Mouse (Mus musculus) MEL (cell line): Measurements from ENCODE around the gene Dock10.

Experiments
- CHD1 ChIP-seq: IDR thresholded peaks from 2 replicates; pipeline ENCODE4 v1.6.1; 2012; ENCODE audit warnings: low read depth, mild to moderate bottlenecking, inconsistent platforms, low read length, improper control_type of control experiment
- CTCF ChIP-seq, 3 experiments: IDR thresholded peaks in 2 of 3; conservative IDR thresholded peaks in 1 of 3; 2 replicates each; pipeline ENCODE4 v1.5.1; 2011 to 2012; ENCODE audit warnings: low read length in 3 of 3, low read depth in 2 of 3, mild to moderate bottlenecking in 2 of 3, improper control_type of control experiment in 1 of 3, inconsistent platforms in 1 of 3, mixed read lengths in 1 of 3, moderate library complexity in 1 of 3; ENCODE audit not compliant: control insufficient read depth in 1 of 3, insufficient read depth in 1 of 3, poor library complexity in 1 of 3, severe bottlenecking in 1 of 3
- E2F4 ChIP-seq: IDR thresholded peaks from 2 replicates; pipeline ENCODE4 v1.6.1; 2011; ENCODE audit warnings: low read depth, low read length, improper control_type of control experiment, borderline replicate concordance
- EP300 ChIP-seq, 2 experiments: IDR thresholded peaks; 2 replicates each; pipeline ENCODE4 v1.6.1; 2011; ENCODE audit warnings: improper control_type of control experiment in 2 of 2, low read length in 2 of 2, low read depth in 1 of 2, mild to moderate bottlenecking in 1 of 2
- GATA1 ChIP-seq: IDR thresholded peaks from 2 replicates; pipeline ENCODE4 v1.6.1; 2011; ENCODE audit warnings: low read depth, low read length, improper control_type of control experiment
- HCFC1 ChIP-seq: IDR thresholded peaks from 2 replicates; pipeline ENCODE4 v1.6.1; 2012; ENCODE audit warnings: low read depth, mild to moderate bottlenecking, inconsistent platforms, low read length, improper control_type of control experiment, moderate library complexity
- KAT2A ChIP-seq: conservative IDR thresholded peaks from 2 replicates; pipeline ENCODE4 v1.6.1; 2012; ENCODE audit warnings: low read depth, low read length, improper control_type of control experiment, inconsistent platforms
- MAX ChIP-seq: IDR thresholded peaks from 2 replicates; pipeline ENCODE4 v1.6.1; 2011; ENCODE audit warnings: low read length, improper control_type of control experiment
- MAZ ChIP-seq: IDR thresholded peaks from 2 replicates; pipeline ENCODE4 v1.6.1; 2012; ENCODE audit warnings: low read depth, mild to moderate bottlenecking, inconsistent platforms, low read length, improper control_type of control experiment
- POLR2A ChIP-seq, 2 experiments: IDR thresholded peaks; 2 replicates each; pipeline ENCODE4 v1.6.1; 2011 to 2012; ENCODE audit warnings: low read length in 2 of 2, mild to moderate bottlenecking in 2 of 2, control low read depth in 1 of 2, improper control_type of control experiment in 1 of 2, low read depth in 1 of 2, moderate library complexity in 1 of 2; ENCODE audit not compliant: control insufficient read depth in 1 of 2, insufficient read depth in 1 of 2, poor library complexity in 1 of 2
- SMC3 ChIP-seq: IDR thresholded peaks from 2 replicates; pipeline ENCODE4 v1.6.1; 2011; ENCODE audit warnings: low read depth, low read length, improper control_type of control experiment
- TAL1 ChIP-seq: IDR thresholded peaks from 2 replicates; pipeline ENCODE4 v1.6.1; 2012; ENCODE audit warnings: mild to moderate bottlenecking, inconsistent platforms, low read length, moderate library complexity, mixed read lengths
- TCF12 ChIP-seq: IDR thresholded peaks from 2 replicates; pipeline ENCODE4 v1.6.1; 2014; ENCODE audit warnings: low read depth, mild to moderate bottlenecking, inconsistent platforms, low read length, improper control_type of control experiment, moderate library complexity
- ZNF384 ChIP-seq: IDR thresholded peaks from 2 replicates; pipeline ENCODE4 v1.6.1; 2012; ENCODE audit warnings: low read depth, mild to moderate bottlenecking, inconsistent platforms, low read length, improper control_type of control experiment

DNA sequence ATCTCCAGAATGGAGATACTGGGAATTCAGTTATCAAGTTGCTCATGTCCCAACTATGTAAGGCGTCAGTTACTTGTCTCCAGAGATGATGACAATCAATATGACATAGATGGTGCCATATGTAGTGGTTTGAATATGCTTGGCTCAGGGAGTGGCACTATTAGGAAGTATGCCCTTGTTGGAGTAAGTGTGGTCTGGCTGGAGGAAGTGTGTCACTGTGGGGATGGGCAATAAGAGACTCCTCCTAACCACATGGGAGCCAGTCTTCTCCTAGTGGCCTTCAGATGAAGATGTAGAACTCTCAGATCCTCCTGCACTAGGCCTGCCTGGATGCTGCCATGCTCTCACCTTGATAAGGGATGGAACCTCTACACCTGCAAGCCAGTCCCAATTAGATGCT is 44.4 kb downstream of the Dock10 start:
- no peak for TF ChIP-seq KAT2A
- TF ChIP-seq TCF12, result no peak
- TF ChIP-seq GATA1, result no peak
- no peak for TF ChIP-seq MAZ
- TF ChIP-seq E2F4, result no peak
- TF ChIP-seq CTCF (IDR thresholded peaks at IDR 0.05 in 2 of 3, conservative IDR thresholded peaks at IDR 0.05 in 1 of 3; ENCODE audit: control insufficient read depth in 1 of 3, insufficient read depth in 1 of 3, low read depth in 2 of 3, low read length in 3 of 3, poor library complexity in 1 of 3, severe bottlenecking in 1 of 3), result no peak
- no peak for TF ChIP-seq POLR2A (IDR thresholded peaks at IDR 0.05; ENCODE audit: control insufficient read depth in 1 of 2, insufficient read depth in 1 of 2, low read depth in 1 of 2, low read length in 2 of 2, poor library complexity in 1 of 2)
- TF ChIP-seq TAL1, result no peak
- TF ChIP-seq HCFC1, result no peak
- TF ChIP-seq SMC3, result no peak
- no peak for TF ChIP-seq MAX
- no peak for TF ChIP-seq CHD1
- no peak for TF ChIP-seq ZNF384
- no peak for TF ChIP-seq EP300 (IDR thresholded peaks at IDR 0.05; ENCODE audit: low read depth in 1 of 2, low read length in 2 of 2)
